Mouse (Mus musculus) kidney, adult 11 months (tissue): ENCODE measurements around the gene D1Ertd622e.
"Not testable (repeated sequence)": the region's sequence is repeated elsewhere in the genome, so short reads cannot be mapped to it uniquely, and the experiment has no call there.

Experiments
- DNase-seq: peaks from one replicate; pipeline ENCODE4 v3.0.0; 2022

Gene D1Ertd622e

DNA sequence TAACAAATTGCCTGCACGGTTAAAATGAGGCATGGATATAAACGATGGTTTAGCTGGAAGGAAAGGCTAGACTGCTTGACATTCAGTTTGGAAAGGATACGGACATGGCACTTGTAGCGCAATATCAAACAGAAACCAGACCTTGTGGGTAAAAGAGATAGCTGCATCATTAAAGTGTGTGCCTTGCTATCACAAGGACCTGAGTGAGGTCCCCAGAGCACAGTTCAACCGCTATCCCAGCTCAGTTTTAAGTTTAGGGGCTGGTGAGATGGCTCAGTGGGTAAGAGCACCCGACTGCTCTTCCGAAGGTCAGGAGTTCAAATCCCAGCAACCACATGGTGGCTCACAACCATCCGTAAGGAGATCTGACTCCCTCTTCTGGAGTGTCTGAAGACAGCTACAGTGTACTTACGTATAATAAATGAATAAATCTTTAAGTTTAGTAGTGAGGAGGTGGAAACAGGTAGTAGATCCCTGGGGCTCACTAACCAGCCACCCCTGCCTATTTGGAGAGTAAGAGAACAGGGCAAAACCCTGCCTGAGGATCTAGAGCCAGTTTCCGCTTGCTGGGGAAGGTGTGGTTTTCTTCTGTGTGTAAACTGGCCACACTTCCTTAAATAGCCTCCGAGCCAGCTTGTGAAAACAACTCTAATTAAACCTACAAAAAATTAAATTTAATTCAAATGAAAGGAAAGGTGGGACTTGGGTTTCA lies 29.2 kb downstream of the D1Ertd622e start:
- DNase-seq, result no peak

DNA sequence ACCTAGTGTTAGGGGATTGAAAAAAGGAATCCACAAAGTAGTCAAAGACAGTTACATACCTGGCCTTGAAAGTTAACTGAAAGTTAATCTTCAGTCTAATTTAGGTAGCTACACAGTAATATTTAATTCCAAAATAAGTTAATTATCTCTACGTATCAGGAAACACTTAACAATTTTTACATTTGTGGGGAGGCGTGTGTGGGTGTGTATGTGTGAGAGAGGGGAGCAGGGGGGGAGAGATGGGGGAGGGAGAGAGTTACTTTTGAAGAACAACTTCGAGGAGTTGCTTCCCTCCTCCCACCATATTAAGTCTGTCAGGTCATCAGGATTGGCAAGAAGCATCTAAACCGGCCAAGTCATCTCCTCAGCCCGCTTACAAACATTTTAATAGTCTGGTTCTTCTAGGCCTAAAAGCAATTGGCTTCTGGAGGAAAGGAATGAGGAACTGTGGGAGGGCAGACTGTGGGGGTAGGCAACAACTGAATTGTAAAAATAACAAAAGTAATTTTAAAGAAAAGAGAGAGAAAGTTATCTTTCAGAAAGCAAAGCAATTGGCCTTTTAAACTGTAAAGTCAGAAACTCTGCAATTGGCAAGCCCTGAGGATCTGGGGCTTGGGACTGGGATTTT lies 29.9 kb downstream of the D1Ertd622e start:
- no peak for DNase-seq

- no peak for DNase-seq
These were observed 31.7 kb downstream of the D1Ertd622e start for GRCm38 (mm10) chr1:97630146-97630545.

DNA sequence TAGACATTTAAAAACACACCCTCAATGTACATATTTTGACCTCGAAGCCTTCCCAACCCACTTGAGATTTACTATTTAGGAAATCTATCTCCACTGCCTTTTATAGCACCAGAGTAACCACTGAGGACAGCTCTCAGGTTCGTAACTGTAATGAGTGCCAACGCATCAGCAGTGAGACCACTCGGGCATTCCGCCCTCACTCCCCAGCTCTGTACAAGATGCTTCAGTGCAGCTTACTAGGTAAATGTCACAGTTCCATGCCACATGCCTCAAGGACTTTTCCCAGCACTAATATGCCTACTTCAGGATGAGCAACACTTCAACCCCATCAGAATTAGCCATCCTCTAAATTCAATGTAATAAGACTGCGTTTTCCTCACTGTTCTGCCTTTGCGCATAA lies 33.0 kb downstream of the D1Ertd622e start:
- DNase-seq, result no peak

DNA sequence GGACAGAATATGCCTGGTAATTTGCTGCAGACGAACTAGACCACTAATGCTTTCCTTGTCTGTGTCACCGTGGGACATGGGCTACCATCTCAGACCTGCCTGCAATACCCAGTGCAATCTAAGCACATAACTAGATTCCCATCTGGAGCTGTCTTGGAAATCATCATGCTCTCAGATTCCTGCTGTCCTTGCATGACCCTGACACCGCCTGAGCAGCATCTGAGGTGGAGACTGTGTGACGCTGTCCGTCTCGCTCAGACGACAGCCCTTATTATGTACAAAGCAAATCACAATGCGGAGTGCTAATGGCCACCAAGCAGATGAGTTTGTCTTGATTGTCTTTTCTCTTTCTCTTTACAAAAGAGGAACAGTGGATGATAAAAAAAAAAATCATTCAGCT lies 33.9 kb downstream of the D1Ertd622e start:
- DNase-seq, result no peak

DNA sequence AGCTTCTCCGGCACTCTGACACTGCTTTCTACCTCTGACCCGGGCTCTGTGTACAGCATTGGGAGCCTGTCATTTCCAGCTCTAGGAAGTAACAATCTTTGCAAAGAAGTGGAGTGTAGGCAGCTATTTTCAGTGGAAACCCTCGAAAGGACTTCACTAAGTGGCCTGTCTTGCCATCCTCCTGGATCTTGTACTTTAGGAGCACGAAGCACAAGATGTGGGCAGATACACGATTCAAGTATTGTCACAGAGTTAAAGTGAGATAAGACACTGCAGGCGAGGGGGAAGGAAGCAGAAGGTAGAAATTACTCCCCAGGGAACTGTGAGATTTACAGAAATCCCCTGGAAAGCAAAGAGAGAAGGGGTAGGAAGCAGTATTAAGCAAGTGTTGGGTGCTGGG lies 36.4 kb downstream of the D1Ertd622e start:
- DNase-seq, result no peak

DNA sequence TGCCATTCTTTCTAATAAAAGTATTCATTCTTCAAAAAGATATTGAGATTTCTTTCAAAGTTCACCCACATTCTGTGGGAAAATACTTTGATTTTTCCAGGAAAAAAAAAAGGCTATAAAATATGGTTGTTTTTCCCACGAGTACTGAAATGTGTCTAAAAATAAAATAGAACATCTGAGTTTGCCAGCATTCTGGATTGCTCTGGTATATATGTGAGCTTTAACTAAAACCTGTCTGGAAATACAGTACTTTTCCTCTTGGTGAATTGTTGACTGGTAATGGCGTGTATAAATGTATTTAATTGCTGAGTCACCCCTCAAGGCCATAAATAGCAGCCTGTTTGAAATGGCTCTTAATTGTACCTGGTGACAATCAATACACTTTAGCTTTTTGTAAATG lies 37.5 kb downstream of the D1Ertd622e start:
- DNase-seq, result no peak

- DNase-seq, result no peak
These were observed 38.5 kb downstream of the D1Ertd622e start for GRCm38 (mm10) chr1:97623214-97623856.

DNA sequence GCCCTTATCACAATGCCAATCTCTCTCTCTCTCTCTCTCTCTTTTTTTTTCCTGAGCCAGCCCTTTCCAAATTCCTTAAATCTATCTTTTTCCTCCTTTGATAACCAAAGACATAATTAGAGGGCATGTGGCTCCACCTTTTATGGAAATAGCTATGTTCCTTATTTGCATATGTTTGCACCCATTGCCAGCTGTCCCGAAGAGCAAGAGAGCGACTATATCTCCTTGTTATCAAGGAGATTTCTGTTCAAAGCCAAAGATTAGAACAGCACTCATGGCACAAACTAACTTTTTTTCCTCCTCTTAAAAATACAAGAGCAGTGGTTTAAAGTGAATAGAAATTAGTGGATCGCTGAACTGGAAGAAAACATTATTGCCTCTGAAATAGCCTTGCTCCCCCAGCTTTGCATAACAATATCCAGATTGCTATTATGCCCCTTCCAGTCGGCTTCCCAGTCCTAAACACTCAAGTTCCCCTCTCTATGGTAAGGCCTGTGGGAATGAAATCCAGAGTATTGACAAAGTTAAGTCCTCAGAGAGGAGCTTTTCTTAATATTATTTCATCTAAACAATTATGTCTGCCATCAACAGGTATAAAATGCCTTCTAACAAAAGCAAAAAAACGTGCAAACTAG lies 39.2 kb downstream of the D1Ertd622e start:
- no peak for DNase-seq

DNA sequence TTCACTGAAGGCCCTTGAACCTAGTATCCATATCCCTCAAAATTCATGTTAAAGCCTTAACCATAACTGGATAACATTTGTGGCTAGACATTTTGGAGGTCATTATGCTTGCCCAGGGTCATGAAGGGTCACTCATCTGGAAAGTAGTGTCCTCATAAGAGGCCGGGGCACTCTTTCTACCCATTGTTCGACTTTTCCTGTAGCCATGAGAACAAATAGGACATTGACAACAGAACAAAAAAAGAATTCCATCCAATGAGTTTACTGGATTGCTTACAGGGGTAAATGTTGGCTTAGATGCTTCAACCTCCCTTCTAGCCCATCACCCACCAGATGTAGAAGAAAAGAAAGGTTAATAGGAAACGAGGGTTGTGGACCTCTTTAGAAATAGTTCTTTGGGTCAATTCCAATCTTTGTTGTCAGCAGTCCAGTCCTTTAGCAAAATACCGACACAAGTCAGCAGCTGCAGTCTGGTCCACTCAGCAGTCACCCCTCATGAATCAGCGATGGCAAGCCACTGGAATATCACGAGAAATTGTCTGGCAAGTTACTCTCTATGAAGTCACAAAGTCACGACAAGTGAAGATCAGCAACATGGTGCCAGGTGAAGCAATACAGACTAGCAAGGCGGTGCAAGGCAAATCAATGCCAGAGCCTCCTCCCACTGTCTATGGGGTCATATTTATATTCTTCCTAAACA lies 42.1 kb downstream of the D1Ertd622e start:
- no peak for DNase-seq

GRCm38 (mm10) chr1:97615525-97615924 lies 46.3 kb downstream of the D1Ertd622e start:
- no peak for DNase-seq

- peak; percentile 89 for DNase-seq
These were observed 47.1 kb downstream of the D1Ertd622e start for GRCm38 (mm10) chr1:97614531-97615462.

GRCm38 (mm10) chr1:97611747-97612146 lies 50.1 kb downstream of the D1Ertd622e start:
- DNase-seq, result no peak

DNA sequence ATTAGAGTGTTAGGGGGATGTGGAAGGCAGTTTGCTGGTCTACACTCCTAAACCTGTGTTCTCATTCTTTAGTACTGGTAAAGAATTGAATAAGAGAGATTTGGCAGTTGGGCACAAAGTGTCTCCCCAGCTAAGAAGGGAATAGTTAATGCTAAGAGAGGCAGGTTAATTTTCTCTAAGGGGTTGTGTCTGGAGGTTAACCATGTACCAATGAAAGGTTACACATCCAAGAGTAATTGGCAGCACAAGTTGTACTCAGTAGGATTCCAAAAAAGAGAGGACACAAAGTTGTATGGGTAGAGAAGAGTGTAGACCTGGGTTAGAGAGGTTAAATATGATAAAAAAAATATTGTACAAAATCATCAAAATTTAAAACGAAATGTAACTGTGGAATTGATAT lies 58.5 kb downstream of the D1Ertd622e start:
- no peak for DNase-seq

DNA sequence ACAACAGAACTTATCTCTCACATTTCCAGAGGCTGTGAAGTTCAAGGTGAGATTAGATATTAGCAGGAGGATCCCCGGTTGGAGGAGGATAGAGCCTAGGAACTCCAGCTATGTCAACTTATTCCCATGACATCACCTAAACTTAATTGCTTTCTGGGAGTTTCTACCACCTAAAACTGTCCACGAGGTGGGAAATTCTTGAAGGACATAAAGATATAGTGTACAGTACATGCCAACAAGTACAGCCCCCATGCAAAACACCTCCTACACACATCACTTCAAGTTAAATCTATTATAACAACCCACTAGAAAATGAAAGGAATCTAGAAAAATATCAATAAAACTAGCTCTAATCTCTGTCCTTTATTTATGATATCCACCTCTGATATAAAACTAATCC lies 61.5 kb downstream of the D1Ertd622e start:
- no peak for DNase-seq

- no peak for DNase-seq
These were observed 62.8 kb downstream of the D1Ertd622e start for GRCm38 (mm10) chr1:97599101-97599500.

DNA sequence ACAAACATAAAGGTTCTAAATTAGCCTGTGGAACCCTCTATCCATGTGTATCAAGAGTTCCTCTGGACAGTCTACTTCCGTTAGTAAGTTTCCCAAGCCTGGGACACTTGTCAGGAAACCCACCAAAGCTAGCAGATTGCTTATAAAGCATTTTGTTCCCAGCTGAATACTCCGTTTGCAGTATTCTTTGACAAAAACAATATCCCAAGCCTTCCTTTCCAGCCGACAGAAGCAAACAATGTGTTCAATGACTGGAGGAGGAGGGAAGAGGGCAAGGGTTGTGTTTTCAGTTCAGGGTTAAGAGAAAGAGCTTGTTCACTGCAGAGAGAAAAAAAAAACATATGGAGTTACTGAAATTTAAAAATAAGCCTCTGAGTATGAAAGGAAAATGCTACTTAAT lies 73.3 kb downstream of the D1Ertd622e start:
- DNase-seq, result no peak

- DNase-seq, result no peak
These were observed 76.8 kb downstream of the D1Ertd622e start for GRCm38 (mm10) chr1:97585106-97585505.

GRCm38 (mm10) chr1:97584171-97584570 lies 77.7 kb downstream of the D1Ertd622e start:
- no peak for DNase-seq

DNA sequence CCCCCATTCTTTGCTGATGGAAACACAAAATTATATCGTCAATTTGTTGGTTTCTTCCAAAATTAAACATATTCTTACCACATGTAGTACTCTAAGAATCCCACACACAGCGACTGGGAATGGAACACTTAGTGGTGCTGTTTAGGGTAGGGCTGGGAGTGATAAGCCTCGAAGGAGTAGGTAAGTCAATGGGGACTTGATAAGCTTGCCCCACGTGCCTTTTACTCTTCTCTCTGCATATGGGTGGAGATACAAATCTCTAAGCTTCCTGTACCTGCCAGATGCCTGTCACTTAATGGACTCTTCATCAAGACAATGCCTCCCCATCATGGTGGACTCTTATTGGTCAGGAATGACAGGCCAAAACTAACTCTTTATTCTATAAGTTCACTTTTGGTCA lies 78.8 kb downstream of the D1Ertd622e start:
- no peak for DNase-seq

GRCm38 (mm10) chr1:97580680-97581079 lies 81.2 kb downstream of the D1Ertd622e start:
- not testable (repeated sequence) for DNase-seq

DNA sequence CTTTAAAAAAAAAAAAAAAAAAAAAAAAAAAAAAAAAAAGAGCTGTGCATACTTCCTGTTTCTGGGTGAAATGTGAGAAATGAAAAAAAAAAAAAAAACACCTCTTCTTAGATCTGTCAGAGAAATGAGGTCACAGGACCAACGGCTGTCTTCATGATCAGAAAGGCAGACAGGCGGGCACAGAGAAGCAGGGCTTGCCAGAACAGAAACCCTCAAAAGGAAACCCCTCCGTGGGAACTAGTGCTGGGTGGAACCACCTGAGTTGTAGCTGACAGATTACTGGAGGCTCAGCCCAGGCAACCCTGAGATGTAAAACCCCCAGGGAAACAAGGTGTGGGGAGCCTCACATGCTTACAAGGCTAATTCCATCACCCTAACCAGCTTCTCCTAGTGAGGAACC lies 81.6 kb downstream of the D1Ertd622e start:
- DNase-seq, result no peak
